Mouse (Mus musculus) urinary bladder, postnatal 14 days (tissue): ENCODE measurements around the gene Ankrd54.
A peak's percentile ranks its signal among the peaks of the same experiment; 100 is the strongest.

Experiments
- DNase-seq: peaks from one replicate; pipeline ENCODE4 v3.0.0; 2021; ENCODE audit warnings: low spot score

Ankrd54 gene

DNA sequence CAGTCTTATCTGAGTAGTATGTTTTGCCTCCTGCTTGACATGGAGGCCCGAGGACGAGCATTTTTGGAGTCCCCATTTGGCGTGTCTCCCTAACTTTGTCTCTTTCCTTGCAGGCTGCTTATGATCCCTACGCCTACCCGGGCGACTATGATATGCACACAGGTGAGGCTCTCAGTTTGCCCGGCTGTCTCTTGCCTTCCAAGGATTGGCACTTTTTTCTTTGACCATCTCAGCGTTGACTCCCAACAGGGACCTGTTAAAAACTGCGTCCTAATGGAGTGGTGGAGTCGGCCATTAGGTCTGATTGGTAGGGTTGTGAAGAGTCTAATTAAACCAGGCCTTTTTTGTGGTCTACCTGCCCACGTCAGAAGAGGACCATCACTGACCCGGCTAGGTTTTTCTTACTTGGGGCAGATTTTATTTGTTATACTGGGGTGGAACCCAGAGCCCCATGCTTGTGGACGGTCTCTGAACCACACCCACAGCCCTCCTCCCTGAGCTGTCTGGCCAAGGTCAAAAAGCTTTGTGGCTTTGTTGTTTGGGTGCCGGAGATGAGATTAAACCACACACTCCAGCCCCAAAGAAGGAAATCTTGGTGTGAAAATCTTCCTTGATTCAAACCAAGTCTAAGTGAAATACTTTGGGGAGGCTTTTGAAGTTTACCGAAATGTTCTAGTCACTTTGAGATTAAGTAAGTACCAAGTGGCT lies 13.1 kb upstream of the Ankrd54 start:
- no peak for DNase-seq

- peak; percentile 91 for DNase-seq
Measured at GRCm38 (mm10) chr15:79074913-79075532, 12.3 kb upstream of the Ankrd54 start, which contains the start of gene Eif3l. Gene Eif3l, plus strand, starts transcription at chr15:79075179.

DNA sequence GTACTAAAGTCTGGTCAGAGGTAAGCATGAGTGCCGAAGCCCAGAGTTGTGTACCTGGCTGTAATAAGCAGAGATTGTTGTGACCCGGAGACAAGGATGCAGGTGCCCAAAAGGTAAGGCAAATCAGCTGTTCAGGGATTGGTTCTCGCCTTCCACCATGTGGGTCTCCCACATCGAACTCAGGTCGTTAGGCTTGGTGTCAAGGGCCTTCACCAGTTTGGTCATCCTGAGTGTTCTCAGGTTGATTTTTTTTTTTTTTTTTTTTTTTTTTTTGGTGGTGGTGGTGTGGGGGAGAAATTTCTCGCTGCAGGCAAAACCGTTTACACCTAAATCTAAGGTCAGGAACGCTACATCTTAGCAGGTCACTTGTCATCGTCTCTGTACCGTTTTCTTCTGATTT lies 11.8 kb upstream of the Ankrd54 start:
- no peak for DNase-seq

DNA sequence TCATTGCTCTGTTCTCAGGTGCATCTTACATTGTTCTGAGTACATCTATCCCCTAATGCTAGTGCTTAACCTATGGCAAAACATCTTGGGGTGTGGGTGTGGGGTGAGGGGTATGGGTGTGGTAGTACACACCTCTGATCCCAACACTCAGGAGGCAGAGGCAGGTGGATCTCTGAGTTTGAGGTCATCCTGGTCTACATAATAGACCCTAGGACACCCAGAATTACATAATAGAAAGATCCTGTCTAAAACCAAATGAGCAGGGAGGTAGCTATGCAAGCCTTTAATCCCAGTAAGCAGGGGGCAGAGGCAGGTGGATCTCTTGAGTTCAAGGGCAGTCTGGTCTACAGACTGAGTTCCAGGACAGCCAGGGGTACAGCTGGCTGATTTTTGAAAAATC lies 11.1 kb upstream of the Ankrd54 start:
- no peak for DNase-seq

- peak; percentile 38 for DNase-seq
Measured at GRCm38 (mm10) chr15:79071117-79072039, 8.7 kb upstream of the Ankrd54 start.

DNA sequence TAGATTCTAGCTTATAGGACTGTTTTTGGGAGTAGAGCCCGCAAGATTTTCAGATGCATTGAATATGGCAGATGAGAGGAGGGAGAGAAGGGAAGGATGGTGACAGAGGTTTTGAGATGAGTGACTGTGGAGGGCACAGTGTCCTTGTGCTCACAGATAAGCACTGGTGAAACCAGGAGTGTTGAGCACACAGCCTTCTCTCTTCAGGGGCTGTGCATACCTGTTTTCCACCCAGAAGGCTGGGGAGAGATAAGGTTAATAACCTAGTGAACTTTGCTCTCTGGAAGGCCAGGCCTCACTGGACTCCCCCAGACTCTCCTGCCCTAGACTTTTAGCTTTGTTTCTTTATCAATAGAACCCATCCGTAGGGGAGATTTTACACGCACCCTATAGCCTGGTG lies 5.7 kb upstream of the Ankrd54 start:
- no peak for DNase-seq

DNA sequence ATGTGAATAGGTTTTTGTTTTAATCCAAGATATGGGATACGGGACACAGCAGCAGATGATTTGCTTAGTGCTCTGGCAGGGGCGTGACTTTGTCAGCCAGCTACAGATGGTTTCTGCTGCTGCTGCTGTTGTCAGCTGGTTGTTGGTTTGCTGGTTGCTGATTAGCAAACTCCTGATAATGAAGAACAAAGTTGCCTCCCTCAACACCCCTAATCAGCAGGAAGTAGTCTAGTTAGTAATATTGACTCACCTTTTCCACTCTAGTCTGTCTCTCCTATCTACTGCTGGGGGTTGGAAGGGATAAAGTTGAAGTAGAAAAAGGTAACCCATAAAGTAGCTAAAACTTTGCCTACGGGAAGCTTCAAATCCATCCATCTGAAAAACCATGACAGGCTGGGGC lies 4.9 kb upstream of the Ankrd54 start:
- DNase-seq, result no peak

DNA sequence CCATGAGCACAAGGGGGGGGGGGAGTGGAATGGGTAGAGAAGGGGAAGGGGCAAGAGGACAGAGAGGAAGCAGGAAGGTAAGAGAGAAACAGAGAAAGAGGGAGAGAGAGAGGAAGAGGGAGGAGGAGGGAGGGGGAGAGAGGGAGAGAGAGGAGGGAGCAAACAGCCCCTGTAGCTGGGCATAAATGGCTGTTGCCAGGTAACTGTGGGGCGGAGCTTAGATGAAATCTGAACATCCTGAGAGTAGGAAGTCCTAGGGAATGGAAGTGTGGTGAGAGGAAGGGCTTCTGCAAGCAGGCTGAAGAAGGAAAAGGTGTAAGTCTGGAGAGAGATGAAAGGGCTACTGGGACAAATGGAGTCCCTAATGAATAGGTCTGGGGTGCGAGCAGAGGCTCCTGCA lies 3.6 kb upstream of the Ankrd54 start:
- no peak for DNase-seq

DNA sequence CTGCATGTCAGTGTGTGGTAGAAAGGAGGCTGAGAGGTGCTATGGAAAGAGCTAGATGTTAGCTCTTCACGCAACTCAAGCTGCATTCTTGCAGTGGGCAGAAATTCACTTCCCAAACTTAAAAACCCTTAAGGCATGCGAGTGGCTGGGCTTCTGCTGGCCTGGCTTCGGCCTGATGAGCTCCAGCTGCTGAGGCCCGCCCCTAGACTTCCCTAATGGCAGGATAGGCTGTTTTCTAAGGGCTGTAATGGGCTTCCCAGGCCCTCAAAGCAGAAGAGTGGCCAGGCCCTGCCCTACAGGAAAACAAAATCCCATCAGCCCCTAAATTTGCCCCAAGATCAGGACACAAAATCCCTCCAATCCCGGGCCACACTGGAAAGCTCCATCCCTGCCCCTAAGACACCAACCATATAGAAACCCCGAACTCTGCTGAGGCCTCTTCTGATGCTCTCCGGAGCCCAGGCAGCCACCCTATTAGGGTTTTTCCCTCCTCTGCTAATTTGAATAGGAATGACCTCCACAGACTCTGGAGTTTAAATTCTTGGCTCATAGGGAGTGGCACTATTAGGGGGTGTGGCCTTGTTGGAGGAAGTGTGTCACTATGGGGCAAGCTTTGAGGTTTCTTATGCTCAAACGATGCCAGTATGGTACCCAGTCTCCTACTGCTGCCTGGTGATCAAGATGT lies 2.5 kb upstream of the Ankrd54 start:
- no peak for DNase-seq

DNA sequence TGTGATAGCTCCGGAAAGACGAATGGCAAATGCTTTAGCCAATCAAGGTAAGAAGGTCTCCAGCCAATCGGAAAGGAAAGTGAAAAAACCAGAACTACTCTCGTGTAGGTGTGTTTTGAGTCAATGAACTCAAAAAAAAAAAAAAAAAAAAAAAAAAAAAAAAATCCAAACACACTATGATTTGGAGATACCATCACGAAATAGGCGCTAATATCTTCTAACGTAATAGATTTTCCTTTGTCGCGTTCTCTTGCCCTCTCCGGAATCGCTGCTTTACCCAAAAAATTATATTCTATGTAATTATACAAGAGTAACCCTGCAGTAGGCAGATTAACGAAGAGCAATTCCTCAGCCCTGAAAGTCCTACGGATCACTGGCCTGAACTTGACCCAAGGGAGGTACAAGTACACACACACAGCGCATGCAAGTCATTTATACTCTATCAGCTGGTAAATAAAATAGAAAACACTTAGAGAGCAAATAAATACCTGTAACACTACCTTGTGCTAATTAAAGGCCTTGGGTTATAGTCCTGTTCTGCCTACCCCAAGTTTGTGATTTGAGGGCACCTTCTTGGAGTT lies 557 bp upstream of the Ankrd54 start:
- DNase-seq, result no peak

GRCm38 (mm10) chr15:79060887-79061565 lies 1.7 kb downstream of the Ankrd54 start:
- DNase-seq, result no peak

DNA sequence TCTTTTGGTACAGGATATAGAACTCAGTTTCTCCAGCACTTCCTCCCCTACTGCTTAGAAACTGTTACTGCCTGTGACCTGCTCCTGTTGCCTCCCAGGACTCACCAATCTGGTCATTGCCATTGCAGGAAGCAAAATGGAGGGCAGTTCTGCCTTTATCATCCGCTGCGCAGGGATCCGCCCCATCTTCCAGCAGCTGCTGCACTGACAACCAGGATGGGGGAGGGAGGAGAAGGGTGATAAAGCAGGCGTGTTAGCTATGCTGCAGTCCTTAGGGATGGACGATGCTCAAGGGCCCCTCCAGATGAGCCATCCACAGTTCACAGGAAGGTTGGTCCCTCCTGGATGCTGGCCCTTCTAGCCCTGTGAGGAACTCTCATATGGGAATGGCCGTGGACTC lies 4.8 kb downstream of the Ankrd54 start:
- no peak for DNase-seq

DNA sequence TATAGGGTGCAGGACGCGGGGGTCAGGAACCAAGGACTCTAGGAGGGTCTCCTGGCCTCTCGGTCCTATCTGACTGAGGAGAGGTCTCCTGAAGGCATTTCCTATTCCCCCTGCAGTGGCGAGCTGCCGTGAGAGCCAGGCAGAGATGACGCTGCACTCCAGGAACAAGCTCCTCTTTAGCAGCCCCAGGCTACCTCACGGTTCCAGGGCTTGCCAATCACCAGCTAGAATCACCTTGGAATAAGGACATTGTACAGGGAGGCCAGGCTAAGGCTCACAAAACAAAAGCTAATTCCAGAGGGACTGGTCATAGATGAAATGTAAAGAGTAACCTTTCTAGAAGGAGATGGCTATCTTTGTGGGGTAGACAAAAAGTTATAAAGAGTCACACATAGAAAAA lies 6.1 kb downstream of the Ankrd54 start:
- DNase-seq, result no peak

- no peak for DNase-seq
Measured at GRCm38 (mm10) chr15:79052366-79052765, 10.3 kb downstream of the Ankrd54 start.

DNA sequence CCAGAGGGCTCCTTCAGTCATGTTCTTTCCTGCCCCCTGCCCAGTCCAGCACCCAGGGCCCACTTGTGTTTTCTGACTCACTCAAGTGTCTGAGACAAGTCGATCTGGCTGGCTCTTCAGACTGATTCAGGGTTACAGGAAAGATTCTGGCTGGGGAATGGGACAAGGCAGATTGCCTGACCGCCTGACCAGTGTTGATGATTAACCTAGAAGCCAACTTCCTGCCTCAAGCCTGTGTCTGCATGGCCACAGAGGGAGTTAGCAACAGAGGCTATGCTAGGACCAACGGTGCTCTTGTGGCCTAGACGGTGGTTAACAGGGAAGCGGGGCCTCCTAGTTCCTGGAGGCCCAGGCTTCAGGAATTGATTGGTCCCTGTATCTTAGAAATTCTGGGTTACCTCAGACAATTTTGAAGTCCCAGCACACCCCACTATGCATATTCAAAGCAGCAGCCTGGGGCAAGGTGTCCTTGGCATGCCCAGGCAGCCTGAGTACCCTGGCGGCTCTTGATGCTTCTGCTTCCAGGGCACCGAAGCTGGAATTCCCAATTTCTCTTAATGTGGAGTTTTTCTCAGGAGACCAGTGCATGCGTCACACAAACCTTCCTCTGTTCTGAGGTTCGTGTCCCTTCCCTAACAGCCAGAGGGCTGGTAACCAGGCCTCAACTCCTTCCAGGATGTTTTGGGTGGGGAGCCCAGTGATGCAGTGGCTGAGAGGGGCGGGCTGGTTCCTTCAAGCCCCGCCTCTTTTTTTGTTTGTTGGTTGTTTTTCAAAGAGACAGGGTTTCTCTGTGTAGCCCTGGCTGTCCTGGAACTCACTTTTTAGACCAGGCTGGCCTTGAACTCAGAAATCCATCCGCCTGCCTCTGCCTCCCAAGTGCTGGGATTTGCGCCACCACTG lies 11.0 kb downstream of the Ankrd54 start:
- peak; percentile 42 for DNase-seq

DNA sequence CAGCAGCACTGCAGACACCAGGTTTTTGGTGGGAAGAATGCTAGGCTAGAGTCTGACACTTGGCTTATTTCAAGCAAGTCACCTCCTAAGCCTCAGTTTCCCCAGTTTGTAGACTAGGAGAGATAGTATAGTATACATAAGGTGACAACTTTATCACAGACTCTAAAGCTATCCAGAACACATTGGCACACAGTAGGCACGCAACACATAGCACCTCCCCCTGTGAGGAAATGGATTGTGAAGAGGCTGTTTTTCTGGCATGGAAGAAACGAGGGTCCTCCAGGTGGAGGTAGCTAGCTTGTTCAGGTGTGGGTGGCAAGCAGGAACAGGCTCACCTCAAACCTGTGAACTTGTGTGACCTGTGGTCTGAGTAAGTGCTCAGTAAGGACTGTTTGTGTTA lies 11.7 kb downstream of the Ankrd54 start:
- DNase-seq, result no peak

- no peak for DNase-seq
Measured at GRCm38 (mm10) chr15:79050160-79050845, 12.4 kb downstream of the Ankrd54 start.

- no peak for DNase-seq
Measured at GRCm38 (mm10) chr15:79048186-79048585, 14.5 kb downstream of the Ankrd54 start.

- DNase-seq, result no peak
Measured at GRCm38 (mm10) chr15:79044837-79045236, 17.9 kb downstream of the Ankrd54 start.
